32 mouse cellular contexts compared by ENCODE assay signal in the genomic region with DNA sequence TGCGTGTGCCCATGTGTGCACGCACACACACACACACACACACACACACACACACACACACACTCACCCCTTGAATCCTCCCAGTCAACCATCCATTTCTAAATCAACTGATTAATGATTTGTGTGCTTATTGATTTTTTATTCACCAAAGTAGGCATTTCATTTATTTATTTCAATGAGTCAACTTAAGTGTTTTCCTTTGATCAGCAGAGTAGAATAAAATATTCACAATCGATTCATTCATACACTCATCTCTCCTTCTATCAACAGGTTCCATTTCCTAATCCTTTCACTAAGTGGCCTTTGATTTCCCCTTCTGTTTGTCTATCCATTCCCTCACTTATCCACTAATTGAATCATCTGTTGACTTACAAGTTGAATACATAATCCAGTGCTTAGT.
"Had no signal": no experiment of that assay in that cellular context is flagged by ENCODE, and none has a peak within 500 bp of the region (broad histone marks: within the 10 kb centered on the region; RNA-seq: fewer than 3 reads in every experiment).

No protein-coding gene starts in this region.

- H3K27me3 ChIP-seq: limb, embryonic 12.5 days; limb, embryonic 13.5 days; limb, embryonic 15.5 days; liver, embryonic 13.5 days; liver, embryonic 15.5 days; lung, embryonic 15.5 days; megakaryocyte, embryonic 14.5 days; midbrain, embryonic 12.5 days; midbrain, embryonic 13.5 days; midbrain, embryonic 15.5 days; neural tube, embryonic 12.5 days had no signal

- H3K9ac ChIP-seq: limb, embryonic 12.5 days; limb, embryonic 13.5 days; limb, embryonic 15.5 days; liver, embryonic 13.5 days; liver, embryonic 14.5 days; liver, embryonic 15.5 days; liver, postnatal 0 days; lung, embryonic 14.5 days; lung, embryonic 15.5 days; midbrain, embryonic 12.5 days; midbrain, embryonic 13.5 days; midbrain, embryonic 15.5 days; neural tube, embryonic 12.5 days had no signal

- H3K9me3 ChIP-seq: limb, embryonic 10.5 days; limb, embryonic 15.5 days; liver, embryonic 13.5 days; liver, embryonic 15.5 days; lung, embryonic 15.5 days; megakaryocyte, embryonic 14.5 days; midbrain, embryonic 15.5 days had no signal

- ATAC-seq: liver, postnatal 0 days; lung, postnatal 0 days; midbrain, embryonic 13.5 days; midbrain, embryonic 15.5 days; midbrain, embryonic 16.5 days had no signal

- DNase-seq: left cerebral cortex, postnatal 4 days; liver; liver, embryonic 13.5 days; liver, postnatal 0 days; lung, adult 18-20 months; lung, adult 2 months; lung, embryonic 14.5 days; lung, postnatal 10 days; lung, postnatal 14 days; lung, postnatal 36 days; lung, postnatal 4 days; midbrain, embryonic 14.5 days had no signal

- H3K27ac ChIP-seq: left cerebral cortex, adult 2 months; limb, embryonic 10.5 days; limb, embryonic 12.5 days; limb, embryonic 13.5 days; limb, embryonic 15.5 days; liver, embryonic 13.5 days; liver, embryonic 14.5 days; liver, embryonic 15.5 days; lung, embryonic 15.5 days; macrophage; midbrain, embryonic 10.5 days; midbrain, embryonic 12.5 days; midbrain, embryonic 13.5 days; midbrain, embryonic 15.5 days; neural tube, embryonic 12.5 days had no signal

- H3K36me3 ChIP-seq: limb, embryonic 10.5 days; limb, embryonic 12.5 days; limb, embryonic 13.5 days; limb, embryonic 15.5 days; liver, embryonic 13.5 days; liver, embryonic 15.5 days; lung, embryonic 15.5 days; midbrain, embryonic 10.5 days; midbrain, embryonic 12.5 days; midbrain, embryonic 13.5 days; midbrain, embryonic 15.5 days; neural tube, embryonic 12.5 days had no signal

- H3K4me1 ChIP-seq: limb, embryonic 10.5 days; limb, embryonic 12.5 days; limb, embryonic 13.5 days; limb, embryonic 15.5 days; liver, embryonic 13.5 days; liver, embryonic 15.5 days; lung, embryonic 15.5 days; megakaryocyte, embryonic 14.5 days; midbrain, embryonic 10.5 days; midbrain, embryonic 12.5 days; midbrain, embryonic 13.5 days; midbrain, embryonic 15.5 days; neural tube, embryonic 12.5 days had no signal

- H3K4me3 ChIP-seq: left cerebral cortex, adult 2 months; limb, embryonic 10.5 days; limb, embryonic 12.5 days; limb, embryonic 13.5 days; limb, embryonic 15.5 days; liver, embryonic 13.5 days; liver, embryonic 15.5 days; lung, embryonic 15.5 days; megakaryocyte, embryonic 14.5 days; midbrain, embryonic 10.5 days; midbrain, embryonic 12.5 days; midbrain, embryonic 13.5 days; midbrain, embryonic 15.5 days; myocyte; neural tube, embryonic 12.5 days had no signal

- H3K4me2 ChIP-seq: limb, embryonic 12.5 days; limb, embryonic 13.5 days; limb, embryonic 15.5 days; liver, embryonic 11.5 days; liver, embryonic 13.5 days; liver, embryonic 15.5 days; lung, embryonic 14.5 days; lung, embryonic 15.5 days; midbrain, embryonic 11.5 days; midbrain, embryonic 12.5 days; midbrain, embryonic 13.5 days; midbrain, embryonic 15.5 days; neural tube, embryonic 12.5 days had no signal
